Mouse (Mus musculus): ENCODE measurements at regions not wholly inside any gene's neighbourhood (a gene's known extent, or its start where the extent isn't known, plus 50 kb on each side); places are given as distances from the start of the nearest gene placed in this dataset.

GRCm38 (mm10) chrX:167050066-167050465 lies 159.0 kb downstream of the Tmsb4x start:
- Histone ChIP-seq H3K27ac (ENCODE audit: insufficient read depth, low read depth, low read length, poor library complexity, severe bottlenecking) (no peak overlapping the region), H3K9ac (ENCODE audit: insufficient read depth, low read depth, low read length, poor library complexity, severe bottlenecking) (no peak overlapping the region), H3K36me3 (ENCODE audit: control insufficient read depth, insufficient read depth, low read length, poor library complexity, severe bottlenecking) (no peaks in the 10 kb centered on the region), H3K9me3 (ENCODE audit: control insufficient read depth, insufficient read depth, low read depth, low read length) (no peaks in the 10 kb centered on the region), H3K4me3 (ENCODE audit: insufficient read depth in 1 of 2, low read depth in 1 of 2, low read length in 2 of 2, poor library complexity in 1 of 2, severe bottlenecking in 1 of 2) (no peak overlapping the region), H3K4me1 (ENCODE audit: control insufficient read depth in 2 of 2, insufficient read depth in 2 of 2, low read length in 2 of 2, poor library complexity in 1 of 2) (no peaks in the 10 kb centered on the region)
- in situ Hi-C loops (cut with MboI; ENCODE audit: low sequenced_read_pairs in 2 of 2, unreplicated experiment in 2 of 2): no loop called here
- DNase-seq (ENCODE audit: low read depth, low spot score): no peak
- TF ChIP-seq ZNF384 (IDR thresholded peaks at IDR 0.05; ENCODE audit: low read depth, low read length) (no peak), ZC3H11A (IDR thresholded peaks at IDR 0.05; ENCODE audit: borderline replicate concordance, low read depth, low read length) (no peak), HCFC1 (IDR thresholded peaks at IDR 0.05; ENCODE audit: borderline replicate concordance, insufficient read depth, low read length) (no peak), MAFK (IDR thresholded peaks at IDR 0.05; ENCODE audit: insufficient read depth, low read depth, low read length) (no peak), CHD2 (IDR thresholded peaks at IDR 0.05; ENCODE audit: low read depth, low read length) (no peak)

- in situ Hi-C loops (cut with MboI; ENCODE audit: low sequenced_read_pairs in 2 of 2, unreplicated experiment in 2 of 2): no loop called here
- no peak for DNase-seq (ENCODE audit: low read depth, low spot score)
- no peaks in the 10 kb centered on the region for H3K4me1 ChIP-seq (ENCODE audit: control insufficient read depth in 2 of 2, insufficient read depth in 2 of 2, low read length in 2 of 2, poor library complexity in 1 of 2)
- H3K27ac ChIP-seq (ENCODE audit: insufficient read depth, low read depth, low read length, poor library complexity, severe bottlenecking): no peak overlapping the region
- no peak overlapping the region for H3K9ac ChIP-seq (ENCODE audit: insufficient read depth, low read depth, low read length, poor library complexity, severe bottlenecking)
- no peaks in the 10 kb centered on the region for H3K36me3 ChIP-seq (ENCODE audit: control insufficient read depth, insufficient read depth, low read length, poor library complexity, severe bottlenecking)
- TF ChIP-seq CHD2 (IDR thresholded peaks at IDR 0.05; ENCODE audit: low read depth, low read length) (no peak), ZNF384 (IDR thresholded peaks at IDR 0.05; ENCODE audit: low read depth, low read length) (no peak), HCFC1 (IDR thresholded peaks at IDR 0.05; ENCODE audit: borderline replicate concordance, insufficient read depth, low read length) (no peak), ZC3H11A (IDR thresholded peaks at IDR 0.05; ENCODE audit: borderline replicate concordance, low read depth, low read length) (no peak), MAFK (IDR thresholded peaks at IDR 0.05; ENCODE audit: insufficient read depth, low read depth, low read length) (no peak)
- H3K9me3 ChIP-seq (ENCODE audit: control insufficient read depth, insufficient read depth, low read depth, low read length): no peaks in the 10 kb centered on the region
- no peak overlapping the region for H3K4me3 ChIP-seq (ENCODE audit: insufficient read depth in 1 of 2, low read depth in 1 of 2, low read length in 2 of 2, poor library complexity in 1 of 2, severe bottlenecking in 1 of 2)
Measured at GRCm38 (mm10) chrX:167049191-167049968, 159.7 kb downstream of the Tmsb4x start.

- Histone ChIP-seq H3K9me3 (ENCODE audit: control insufficient read depth, insufficient read depth, low read depth, low read length) (no peaks in the 10 kb centered on the region), H3K9ac (ENCODE audit: insufficient read depth, low read depth, low read length, poor library complexity, severe bottlenecking) (no peak overlapping the region), H3K36me3 (ENCODE audit: control insufficient read depth, insufficient read depth, low read length, poor library complexity, severe bottlenecking) (no peaks in the 10 kb centered on the region), H3K27ac (ENCODE audit: insufficient read depth, low read depth, low read length, poor library complexity, severe bottlenecking) (no peak overlapping the region), H3K4me1 (ENCODE audit: control insufficient read depth in 2 of 2, insufficient read depth in 2 of 2, low read length in 2 of 2, poor library complexity in 1 of 2) (no peaks in the 10 kb centered on the region), H3K4me3 (ENCODE audit: insufficient read depth in 1 of 2, low read depth in 1 of 2, low read length in 2 of 2, poor library complexity in 1 of 2, severe bottlenecking in 1 of 2) (no peak overlapping the region)
- in situ Hi-C loops (cut with MboI; ENCODE audit: low sequenced_read_pairs in 2 of 2, unreplicated experiment in 2 of 2): no loop called here
- TF ChIP-seq ZNF384 (IDR thresholded peaks at IDR 0.05; ENCODE audit: low read depth, low read length) (no peak), MAFK (IDR thresholded peaks at IDR 0.05; ENCODE audit: insufficient read depth, low read depth, low read length) (no peak), ZC3H11A (IDR thresholded peaks at IDR 0.05; ENCODE audit: borderline replicate concordance, low read depth, low read length) (no peak), HCFC1 (IDR thresholded peaks at IDR 0.05; ENCODE audit: borderline replicate concordance, insufficient read depth, low read length) (no peak), CHD2 (IDR thresholded peaks at IDR 0.05; ENCODE audit: low read depth, low read length) (no peak)
- no peak for DNase-seq (ENCODE audit: low read depth, low spot score)
Measured at GRCm38 (mm10) chrX:167037971-167038370, 171.1 kb downstream of the Tmsb4x start.

- Histone ChIP-seq H3K4me1 (ENCODE audit: control insufficient read depth in 2 of 2, insufficient read depth in 2 of 2, low read length in 2 of 2, poor library complexity in 1 of 2) (no peaks in the 10 kb centered on the region), H3K9me3 (ENCODE audit: control insufficient read depth, insufficient read depth, low read depth, low read length) (no peaks in the 10 kb centered on the region), H3K27ac (ENCODE audit: insufficient read depth, low read depth, low read length, poor library complexity, severe bottlenecking) (no peak overlapping the region), H3K9ac (ENCODE audit: insufficient read depth, low read depth, low read length, poor library complexity, severe bottlenecking) (no peak overlapping the region), H3K36me3 (ENCODE audit: control insufficient read depth, insufficient read depth, low read length, poor library complexity, severe bottlenecking) (no peaks in the 10 kb centered on the region), H3K4me3 (ENCODE audit: insufficient read depth in 1 of 2, low read depth in 1 of 2, low read length in 2 of 2, poor library complexity in 1 of 2, severe bottlenecking in 1 of 2) (no peak overlapping the region)
- DNase-seq (ENCODE audit: low read depth, low spot score): no peak
- in situ Hi-C loops (cut with MboI; ENCODE audit: low sequenced_read_pairs in 2 of 2, unreplicated experiment in 2 of 2): no loop called here
- TF ChIP-seq CHD2 (IDR thresholded peaks at IDR 0.05; ENCODE audit: low read depth, low read length) (no peak), MAFK (IDR thresholded peaks at IDR 0.05; ENCODE audit: insufficient read depth, low read depth, low read length) (no peak), HCFC1 (IDR thresholded peaks at IDR 0.05; ENCODE audit: borderline replicate concordance, insufficient read depth, low read length) (no peak), ZNF384 (IDR thresholded peaks at IDR 0.05; ENCODE audit: low read depth, low read length) (no peak), ZC3H11A (IDR thresholded peaks at IDR 0.05; ENCODE audit: borderline replicate concordance, low read depth, low read length) (no peak)
Measured at GRCm38 (mm10) chrX:167036355-167036754, 172.8 kb downstream of the Tmsb4x start.

All from ES-E14 (cell line).